Mouse (Mus musculus) kidney, adult 9 months (tissue): ENCODE results near the gene Cox19.

Source experiments
- DNase-seq: peaks from one replicate; pipeline ENCODE4 v3.0.0; 2022

Gene Cox19

GRCm38 (mm10) chr5:139291811-139292560, 59.2 kb downstream of the Cox19 start:
- DNase-seq = peak; percentile 59

- no peak for DNase-seq
Measured at GRCm38 (mm10) chr5:139290467-139291259, 60.6 kb downstream of the Cox19 start.

- no peak for DNase-seq
Measured at GRCm38 (mm10) chr5:139288591-139288990, 62.6 kb downstream of the Cox19 start.

GRCm38 (mm10) chr5:139287787-139288186, 63.4 kb downstream of the Cox19 start:
- DNase-seq = no peak

GRCm38 (mm10) chr5:139287099-139287498, 64.1 kb downstream of the Cox19 start:
- no peak for DNase-seq
